Mouse (Mus musculus) CD4-positive, CD25-positive, alpha-beta regulatory T cell, adult 4 months (primary cell): ENCODE measurements around the gene Sbk2. TPM values are rescaled to one million over a fixed set of nuclear protein-coding genes. Genes with fewer than 3 reads are reported as not detected.
A peak's percentile ranks its signal among the peaks of the same experiment; 100 is the strongest.

ENCODE experiments used
- ATAC-seq: one replicate; pipeline ENCODE4 v1.8.0; 2017
- polyA plus RNA-seq, 2 experiments: library from polyadenylated mRNA; unstranded; fragments of 100-300 nt; shearing (Covaris generic); gene quantifications; one replicate each; pipeline ENCODE4 v1.2.1; 2017

Gene Sbk2
- polyA plus RNA-seq, 2 experiments from 2014 or later = not detected

GRCm38 (mm10) chr7:4950561-4951342 lies 13.5 kb downstream of the Sbk2 start:
- no peak for ATAC-seq

DNA sequence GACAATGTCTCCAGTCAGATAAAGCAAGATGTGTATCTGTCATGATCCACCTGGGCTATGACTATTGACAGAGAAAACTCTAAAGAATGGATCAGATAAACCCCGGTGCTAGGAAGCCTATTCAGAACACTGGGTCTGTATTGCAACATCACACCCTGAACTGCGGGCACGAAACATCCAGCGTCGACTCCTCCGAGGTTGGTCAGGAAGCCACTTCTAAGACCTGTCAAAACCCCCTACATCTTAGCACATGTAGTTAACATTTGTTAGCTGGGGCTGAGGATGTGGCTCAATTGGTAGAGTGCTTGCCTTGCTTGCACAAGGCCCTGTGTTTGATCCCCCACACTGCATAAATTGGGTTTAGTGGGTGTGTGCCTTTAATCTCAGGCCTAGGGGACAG lies 15.8 kb downstream of the Sbk2 start:
- peak; percentile 67 for ATAC-seq

- no peak for ATAC-seq
Measured at GRCm38 (mm10) chr7:4947855-4948254, 16.4 kb downstream of the Sbk2 start.

DNA sequence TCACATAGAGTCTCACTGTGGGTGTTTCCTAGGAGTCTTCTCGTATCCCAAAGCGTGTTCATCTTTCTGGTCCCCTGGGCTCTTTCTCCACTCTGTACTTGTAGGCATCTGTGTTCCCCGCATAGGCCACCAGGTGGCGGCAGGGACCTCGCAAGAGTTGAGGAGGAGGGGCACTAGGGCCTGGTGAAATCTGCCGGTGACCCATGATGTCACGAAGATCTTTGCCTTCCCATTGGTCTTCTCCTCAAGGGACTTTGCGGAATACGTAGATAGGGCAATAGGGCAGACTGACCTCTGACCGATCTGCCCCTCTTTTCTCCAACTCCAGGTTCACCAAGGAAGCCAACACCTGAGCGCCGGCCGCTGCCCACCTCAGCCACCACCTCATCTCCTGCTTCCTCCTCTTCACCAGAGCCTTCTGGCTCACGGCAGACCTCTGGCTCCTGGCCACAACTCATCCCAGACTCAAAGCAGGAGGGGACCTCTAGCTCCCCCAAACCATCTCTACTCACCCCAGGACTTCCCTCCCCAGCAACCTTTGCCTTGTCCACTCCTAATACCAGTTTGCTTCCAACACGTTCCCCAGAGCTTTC lies 20.9 kb downstream of the Sbk2 start:
- peak; percentile 96 for ATAC-seq

- ATAC-seq = no peak
Measured at GRCm38 (mm10) chr7:4942673-4943072, 21.5 kb downstream of the Sbk2 start.

GRCm38 (mm10) chr7:4940068-4940479 lies 24.1 kb downstream of the Sbk2 start:
- peak; percentile 48 for ATAC-seq

- peak; percentile 40 for ATAC-seq
Measured at GRCm38 (mm10) chr7:4938456-4938855, 25.8 kb downstream of the Sbk2 start.

- ATAC-seq = no peak
Measured at GRCm38 (mm10) chr7:4937392-4937791, 26.8 kb downstream of the Sbk2 start.

- ATAC-seq = no peak
Measured at GRCm38 (mm10) chr7:4936832-4937231, 27.4 kb downstream of the Sbk2 start.

DNA sequence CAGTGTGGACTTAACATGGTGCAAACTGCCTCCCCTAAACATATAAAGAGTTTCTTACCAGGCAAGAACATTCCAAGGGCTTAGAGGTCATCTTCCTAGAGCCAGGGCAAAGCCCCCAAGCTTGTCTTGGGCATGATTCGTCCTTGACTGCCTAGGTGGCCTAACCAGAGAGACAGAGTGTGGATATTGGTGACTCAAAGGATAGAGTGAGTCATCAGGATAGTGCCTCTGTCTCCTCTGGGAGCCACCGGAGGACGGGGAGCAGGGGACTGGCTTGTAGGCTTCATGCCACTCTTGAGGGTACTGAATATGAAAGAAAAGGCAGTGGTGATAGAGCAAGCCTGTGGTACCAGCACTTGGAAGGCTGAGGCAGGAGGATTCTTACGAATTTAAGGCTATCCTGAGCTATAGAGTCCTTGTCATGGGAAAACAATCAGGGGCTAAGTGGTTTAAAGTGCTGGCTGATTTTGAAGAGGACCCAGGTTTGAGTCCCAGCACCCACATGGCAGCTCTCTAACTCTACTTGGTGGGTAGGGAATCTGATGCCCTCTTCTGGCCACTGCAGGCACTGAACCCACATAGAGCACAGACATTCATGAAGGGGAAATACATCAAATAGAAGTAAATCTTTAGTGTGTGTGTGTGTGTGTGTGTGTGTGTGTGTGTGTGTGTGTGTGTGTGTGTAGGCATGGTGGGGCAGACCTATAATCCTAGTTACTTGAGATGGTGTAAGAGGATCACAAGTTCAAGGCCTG lies 29.9 kb downstream of the Sbk2 start:
- no peak for ATAC-seq

GRCm38 (mm10) chr7:4933103-4933502 lies 31.1 kb downstream of the Sbk2 start:
- ATAC-seq = no peak

GRCm38 (mm10) chr7:4928323-4928722 lies 35.9 kb downstream of the Sbk2 start:
- no peak for ATAC-seq

DNA sequence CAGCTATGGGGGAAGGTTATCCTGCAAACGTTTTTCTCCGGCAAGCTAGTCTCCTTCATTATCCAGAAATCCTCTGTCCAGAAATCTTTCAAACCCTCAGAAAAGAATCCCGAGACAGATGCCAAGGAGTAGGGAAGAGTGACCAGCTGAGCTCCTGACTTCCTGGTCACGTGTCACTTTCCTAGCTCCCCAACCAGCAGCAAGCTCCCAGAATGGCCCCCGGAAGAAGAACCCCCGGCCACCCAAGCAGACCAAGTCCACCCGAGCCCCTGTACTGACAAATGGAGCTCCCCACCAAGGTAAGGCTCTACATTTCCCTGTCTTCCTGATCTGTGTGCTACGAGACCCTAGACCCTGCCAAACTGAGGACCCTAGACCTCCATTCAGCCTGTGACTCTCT lies 36.5 kb downstream of the Sbk2 start:
- no peak for ATAC-seq

DNA sequence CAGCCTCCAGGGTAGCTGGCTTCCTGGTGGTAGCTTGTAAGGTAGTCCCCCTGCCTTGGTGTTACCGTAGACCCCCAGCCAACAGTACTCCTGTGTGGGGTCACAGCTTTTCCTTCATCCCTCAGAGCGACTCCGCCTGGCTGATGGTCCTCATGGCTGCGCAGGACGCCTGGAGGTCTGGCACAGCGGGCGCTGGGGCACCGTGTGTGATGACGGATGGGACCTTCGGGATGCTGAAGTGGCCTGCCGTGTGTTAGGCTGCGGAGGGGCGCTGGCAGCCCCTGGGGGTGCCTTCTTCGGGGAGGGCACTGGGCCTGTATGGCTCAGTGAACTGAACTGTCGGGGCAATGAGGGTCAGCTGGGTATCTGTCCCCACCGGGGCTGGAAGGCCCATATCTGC lies 37.4 kb downstream of the Sbk2 start:
- no peak for ATAC-seq

DNA sequence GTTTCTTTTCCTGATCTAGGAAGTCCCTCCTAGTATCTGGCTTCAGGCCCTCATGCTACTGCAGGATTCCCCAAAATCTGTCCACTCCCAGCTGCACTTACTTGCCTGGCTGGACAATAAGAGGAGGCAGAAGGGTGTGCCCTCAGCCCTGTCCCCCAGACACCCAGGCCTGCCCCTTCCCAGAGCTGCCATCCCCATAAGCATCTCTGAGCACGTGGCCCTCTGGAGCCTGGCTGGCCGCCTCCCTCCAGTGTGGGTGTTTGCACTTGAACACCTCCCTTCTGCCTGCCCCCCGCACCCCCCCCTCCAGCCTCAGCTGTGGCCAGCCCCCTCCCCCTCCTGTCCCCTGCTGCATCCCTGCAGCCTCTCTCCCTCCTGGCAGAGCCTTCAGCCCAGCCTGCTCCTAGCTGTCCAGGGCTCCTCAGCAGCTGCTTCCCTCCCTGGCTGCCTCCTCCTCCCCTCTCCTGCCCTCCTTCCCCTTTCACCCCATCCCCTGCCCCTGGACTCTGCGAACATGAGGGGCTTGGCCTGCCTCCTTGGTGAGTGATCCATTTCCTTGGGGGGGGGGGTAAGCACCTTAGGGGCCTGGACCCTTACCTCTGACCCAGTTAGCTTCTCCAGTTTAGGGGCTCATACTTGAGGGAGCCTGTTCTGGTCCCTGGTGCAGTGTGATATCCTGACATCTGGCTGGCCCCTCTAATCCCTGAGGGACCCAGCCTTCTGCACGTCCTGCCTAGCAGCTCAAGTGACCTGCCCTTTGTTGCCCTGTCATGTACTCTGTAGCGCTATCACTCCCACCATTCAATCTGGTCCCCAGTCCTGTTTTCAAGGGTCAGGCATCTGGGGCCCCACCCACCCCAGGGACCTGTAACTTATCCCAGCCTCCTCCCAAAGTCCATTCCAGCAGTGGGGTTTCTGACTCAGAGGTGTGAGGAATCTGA lies 38.5 kb downstream of the Sbk2 start, which contains the start of gene Ssc5d:
Gene Ssc5d (plus strand): TSS at position 345 of the 941 bp plus-strand sequence.
- no peak for ATAC-seq

DNA sequence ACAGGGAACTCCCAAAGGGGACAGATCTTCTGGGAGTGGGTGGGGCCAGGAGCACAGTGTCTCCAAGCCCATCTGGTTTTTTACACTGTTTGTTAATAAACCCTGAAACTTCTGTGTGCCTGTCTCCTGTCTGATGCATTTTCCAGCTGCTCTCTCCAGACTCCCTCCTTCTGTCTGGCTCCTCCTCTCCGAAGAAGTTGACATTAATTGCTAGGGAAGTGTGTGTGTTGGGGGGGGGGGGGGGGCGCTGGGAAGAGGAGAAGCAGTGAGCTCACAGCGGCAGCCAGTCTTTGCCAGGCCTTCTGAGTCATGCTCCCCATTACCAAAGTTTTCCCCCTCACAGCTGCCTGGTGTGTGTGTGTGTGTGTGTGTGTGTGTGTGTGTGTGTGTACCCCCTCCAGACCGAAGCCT lies 39.3 kb downstream of the Sbk2 start:
- no peak for ATAC-seq

DNA sequence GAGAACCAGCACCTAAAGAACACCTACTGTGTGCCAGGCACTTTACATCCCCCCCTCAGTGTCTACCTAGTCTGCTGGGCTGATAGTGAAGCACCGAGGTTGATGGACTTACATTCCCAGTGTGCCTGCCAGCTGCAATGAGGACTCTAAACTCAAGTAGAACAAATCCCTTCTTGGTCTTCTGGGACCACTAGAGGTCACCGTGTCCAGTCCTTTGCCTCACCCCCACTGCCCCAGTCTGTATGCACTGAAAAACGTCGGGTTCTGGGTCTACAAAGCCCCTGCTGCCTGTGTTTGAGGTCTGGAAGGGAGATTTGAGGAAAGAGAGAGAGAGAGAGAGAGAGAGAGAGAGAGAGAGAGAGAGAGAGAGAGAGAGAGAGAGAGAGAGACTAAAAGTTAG lies 39.7 kb downstream of the Sbk2 start:
- no peak for ATAC-seq

- peak; percentile 18 for ATAC-seq
Measured at GRCm38 (mm10) chr7:4923586-4924364, 40.4 kb downstream of the Sbk2 start.

DNA sequence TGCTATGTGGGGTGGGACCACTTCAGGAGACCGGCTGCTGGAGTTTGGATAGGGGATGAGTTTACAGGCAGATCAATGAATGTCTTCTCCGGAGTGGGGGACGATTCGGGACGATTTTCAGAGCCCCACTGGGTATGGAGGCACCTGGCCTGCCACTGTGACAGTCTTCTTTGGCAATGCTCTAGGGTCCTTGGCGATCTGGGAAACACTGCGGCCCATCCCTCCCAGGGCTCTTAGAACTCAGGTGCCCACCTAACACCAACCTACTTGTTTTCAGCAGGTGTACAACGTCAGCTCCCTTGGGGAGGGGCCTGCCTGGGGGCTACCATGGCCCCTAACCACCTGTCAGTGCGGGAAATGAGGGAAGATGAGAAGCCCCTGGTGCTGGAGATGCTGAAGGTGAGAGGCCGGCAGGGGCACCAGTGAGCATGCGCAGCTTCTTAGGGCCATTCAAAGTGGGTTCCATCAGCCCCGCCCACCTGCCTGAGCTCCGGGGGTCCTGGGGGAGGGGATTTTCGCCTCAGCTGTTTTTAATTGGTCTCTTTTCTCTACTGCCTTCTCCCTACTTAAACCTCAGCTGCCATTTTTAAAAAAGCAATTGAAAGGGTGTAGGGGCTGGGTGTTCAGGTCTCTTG lies 41.2 kb downstream of the Sbk2 start:
- no peak for ATAC-seq

- ATAC-seq = peak; percentile 82
Measured at GRCm38 (mm10) chr7:4922508-4922907, 41.7 kb downstream of the Sbk2 start.
